In genomic region chr19:47491853-47492252, GRCm38 (mm10) we compare ENCODE assay signal across 11 mouse cellular contexts. TPM values are rescaled to one million over a fixed set of nuclear protein-coding genes. Genes with fewer than 3 reads are reported as not detected.
DNase-seq lines count a peak whose midpoint lies in the region; ATAC-seq and TF ChIP-seq lines count a peak whose summit lies in the region.
"Had no signal": no experiment of that assay in that cellular context is flagged by ENCODE, and none has a peak within 500 bp of the region (broad histone marks: within the 10 kb centered on the region; RNA-seq: fewer than 3 reads in every experiment).

No protein-coding gene starts in this region.

- 0 out of 4 replicates have a peak overlapping the region, but pooled peaks of 1 of the 2 experiments have one; percentile 45 for H3K27ac ChIP-seq in heart, embryonic 14.5 days (replicated peaks in 1 of 2; ENCODE audit: control insufficient read depth in 1 of 2, insufficient read depth in 1 of 2, low read depth in 2 of 2, low read length in 2 of 2)
- H3K27ac ChIP-seq in ES-E14 (ENCODE audit: insufficient read depth, low read depth, low read length, poor library complexity, severe bottlenecking): no peak overlapping the region
- H3K27ac ChIP-seq in forebrain, embryonic 13.5 days: peak overlapping the region; percentile 85

- no peaks in the 10 kb centered on the region for H3K27me3 ChIP-seq in heart, embryonic 14.5 days (ENCODE audit: control insufficient read depth, insufficient read depth, low read length)
- H3K27me3 ChIP-seq in forebrain, embryonic 13.5 days: no peaks in the 10 kb centered on the region

- H3K9me3 ChIP-seq in heart, embryonic 14.5 days (ENCODE audit: control insufficient read depth, low read length): 0 out of 2 replicates have a peak, but pooled peaks cover 3% of the 10 kb centered on the region
- no peaks in the 10 kb centered on the region for H3K9me3 ChIP-seq in ES-E14 (ENCODE audit: control insufficient read depth, insufficient read depth, low read depth, low read length)
- H3K9me3 ChIP-seq in forebrain, embryonic 13.5 days (replicated peaks): 0 out of 2 replicates have a peak, but pooled peaks cover 2% of the 10 kb centered on the region

- H3K4me1 ChIP-seq in heart, embryonic 14.5 days (ENCODE audit: control insufficient read depth in 2 of 2, insufficient read depth in 2 of 2, low read length in 2 of 2): peaks cover 8 to 15% of the 10 kb centered on the region in 2 experiments; a peak in 3 of 4 replicates
- H3K4me1 ChIP-seq in ES-E14 (ENCODE audit: control insufficient read depth in 2 of 2, insufficient read depth in 2 of 2, low read length in 2 of 2, poor library complexity in 1 of 2): peaks cover 8 to 20% of the 10 kb centered on the region in 2 experiments
- H3K4me1 ChIP-seq in forebrain, embryonic 13.5 days: peaks cover 25% of the 10 kb centered on the region

- intact Hi-C loops in heart, postnatal 10 days (cut with DNase I): no loop called here

- 59% methylated on average over 2 of the region's 2 CpGs for WGBS in heart, embryonic 14.5 days
- 43% methylated on average over 2 of the region's 2 CpGs for WGBS in forebrain, embryonic 13.5 days

- peak; percentile 55; the same call in 1 of the 2 replicates for ATAC-seq in heart, embryonic 14.5 days (ENCODE audit: insufficient number of reproducible peaks, insufficient read depth, low FRiP score, low read depth)
- no peak for ATAC-seq in forebrain, embryonic 13.5 days

- no peak for DNase-seq in heart, postnatal 10 days
- DNase-seq in 3T3-L1 (ENCODE audit: low read depth, low spot score) (peak; percentile 93), ES-E14 (ENCODE audit: low read depth, low spot score) (no peak)
- DNase-seq in testis, postnatal 14 days (ENCODE audit: low spot score): no peak
- DNase-seq in cerebellum, adult 11-12 months: no peak
- DNase-seq in embryo, embryonic 10 days (ENCODE audit: low spot score): no peak
- DNase-seq: lung, embryonic 14.5 days; spleen, adult 18-20 months; thymus, postnatal 14 days had no signal

- H3K4me3 ChIP-seq in heart, embryonic 14.5 days (ENCODE audit: control insufficient read depth in 1 of 2, insufficient read depth in 1 of 2, low read depth in 1 of 2, low read length in 2 of 2): no peak overlapping the region
- H3K4me3 ChIP-seq in ES-E14 (ENCODE audit: insufficient read depth in 1 of 2, low read depth in 1 of 2, low read length in 2 of 2, poor library complexity in 1 of 2, severe bottlenecking in 1 of 2): no peak overlapping the region
- H3K4me3 ChIP-seq in forebrain, embryonic 13.5 days: no peak overlapping the region

- H3K9ac ChIP-seq in heart, embryonic 14.5 days (ENCODE audit: low read length): no peak overlapping the region
- no peak overlapping the region for H3K9ac ChIP-seq in ES-E14 (ENCODE audit: insufficient read depth, low read depth, low read length, poor library complexity, severe bottlenecking)
- H3K9ac ChIP-seq in forebrain, embryonic 13.5 days: no peak overlapping the region
- H3K9ac ChIP-seq: lung, embryonic 14.5 days had no signal

- no peaks in the 10 kb centered on the region for H3K36me3 ChIP-seq in heart, embryonic 14.5 days (ENCODE audit: control insufficient read depth, insufficient read depth, low read length)
- no peaks in the 10 kb centered on the region for H3K36me3 ChIP-seq in ES-E14 (ENCODE audit: control insufficient read depth, insufficient read depth, low read length, poor library complexity, severe bottlenecking)
- no peaks in the 10 kb centered on the region for H3K36me3 ChIP-seq in forebrain, embryonic 13.5 days (ENCODE audit: poor library complexity, severe bottlenecking)

- in situ Hi-C loops in ES-E14 (cut with MboI; ENCODE audit: low sequenced_read_pairs in 2 of 2, unreplicated experiment in 2 of 2): no loop called here

- H3K4me2 ChIP-seq in heart, embryonic 14.5 days (ENCODE audit: low read length): no peak overlapping the region
- H3K4me2 ChIP-seq in forebrain, embryonic 13.5 days: no peak overlapping the region
- H3K4me2 ChIP-seq: lung, embryonic 14.5 days had no signal

TF ChIP-seq in ES-E14, 5 proteins besides CTCF, POLR2A, EP300 and RAD21:
- TF ChIP-seq MAFK (IDR thresholded peaks at IDR 0.05; ENCODE audit: insufficient read depth, low read depth, low read length) (0 out of 2 replicates have a peak, but pooled peaks have one; percentile 46), CHD2 (IDR thresholded peaks at IDR 0.05; ENCODE audit: low read depth, low read length) (no peak)

RNA-seq across cellular contexts. Expression of gene Sh3pxd2a, which starts 27.7 kb away (rescaled TPM):
- polyA plus RNA-seq in heart, embryonic 14.5 days (2014; fragmentation: Nextera tagmentation; extraction: Ambion mirVana): 8.5 and 9.7 TPM in 2 replicates
- total RNA-seq in heart, postnatal 10 days (2021): 10 to 100 TPM; 87.9 to 93.7 TPM
- total RNA-seq in ES-E14 (2012; rRNA removed): 12.3 and 13.0 TPM in 2 replicates
- polyA plus RNA-seq in forebrain, embryonic 13.5 days (2015; fragmentation: Nextera tagmentation; extraction: Ambion mirVana): 3.0 and 3.6 TPM in 2 replicates

RNA-seq across cellular contexts. Expression of gene Stn1, which starts 45.5 kb away (rescaled TPM):
- 38.2 and 38.9 TPM in 2 replicates for polyA plus RNA-seq in heart, embryonic 14.5 days (2014; fragmentation: Nextera tagmentation; extraction: Ambion mirVana)
- 10 to 100 TPM; 22.0 to 24.0 TPM for total RNA-seq in heart, postnatal 10 days (2021)
- 20.2 and 22.9 TPM in 2 replicates for total RNA-seq in ES-E14 (2012; rRNA removed)
- 39.0 and 42.2 TPM in 2 replicates for polyA plus RNA-seq in forebrain, embryonic 13.5 days (2015; fragmentation: Nextera tagmentation; extraction: Ambion mirVana)
